Mouse (Mus musculus) liver, adult 2 months (tissue): ENCODE measurements around the gene Inafm2.

Experiments
- CTCF ChIP-seq: fragments of 200-500 bp; IDR thresholded peaks from 2 replicates; pipeline ENCODE4 v1.5.1; 2011; ENCODE audit warnings: low read depth, low read length, control low read depth
- POLR2A ChIP-seq: fragments of 200-500 bp; IDR thresholded peaks from 2 replicates; pipeline ENCODE4 v1.6.1; 2011; ENCODE audit warnings: low read length, control low read depth; ENCODE audit not compliant: insufficient read depth; ENCODE audit errors: extremely low read depth

GRCm38 (mm10) chr2:118744621-118745020, 937 bp upstream of the Inafm2 start:
- TF ChIP-seq CTCF = no peak
- TF ChIP-seq POLR2A = no peak
